Mouse (Mus musculus) cerebellum, adult 9-11 months (tissue): ENCODE measurements at regions not wholly inside any gene's neighbourhood (a gene's known extent, or its start where the extent isn't known, plus 50 kb on each side); places are given as distances from the start of the nearest gene placed in this dataset.
A peak's percentile ranks its signal among the peaks of the same experiment; 100 is the strongest.

ENCODE experiments used
- DNase-seq: peaks from one replicate; pipeline ENCODE4 v3.0.0; 2022

DNA sequence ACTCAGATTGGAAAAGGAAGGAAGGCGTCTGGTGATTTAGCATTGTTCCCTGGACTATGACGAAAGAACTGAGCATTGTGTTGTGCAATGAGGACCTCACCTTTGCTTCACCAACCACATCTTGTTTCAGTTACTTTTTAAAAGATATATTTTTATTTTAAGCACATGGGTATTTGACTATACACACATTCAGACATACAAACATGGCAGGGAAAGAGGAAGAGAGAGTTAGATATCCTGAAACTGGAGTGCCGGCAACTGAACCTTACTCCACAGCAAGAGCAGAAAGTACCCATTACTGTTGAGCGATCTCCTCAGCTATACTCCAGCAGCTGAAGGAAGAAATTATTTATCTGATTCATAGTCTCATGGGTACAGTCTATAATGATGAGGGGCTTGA lies 287.7 kb downstream of the Rps29 start:
- DNase-seq, result no peak

GRCm38 (mm10) chr12:68862991-68863356 lies 296.0 kb downstream of the Rps29 start:
- DNase-seq, result no peak

DNA sequence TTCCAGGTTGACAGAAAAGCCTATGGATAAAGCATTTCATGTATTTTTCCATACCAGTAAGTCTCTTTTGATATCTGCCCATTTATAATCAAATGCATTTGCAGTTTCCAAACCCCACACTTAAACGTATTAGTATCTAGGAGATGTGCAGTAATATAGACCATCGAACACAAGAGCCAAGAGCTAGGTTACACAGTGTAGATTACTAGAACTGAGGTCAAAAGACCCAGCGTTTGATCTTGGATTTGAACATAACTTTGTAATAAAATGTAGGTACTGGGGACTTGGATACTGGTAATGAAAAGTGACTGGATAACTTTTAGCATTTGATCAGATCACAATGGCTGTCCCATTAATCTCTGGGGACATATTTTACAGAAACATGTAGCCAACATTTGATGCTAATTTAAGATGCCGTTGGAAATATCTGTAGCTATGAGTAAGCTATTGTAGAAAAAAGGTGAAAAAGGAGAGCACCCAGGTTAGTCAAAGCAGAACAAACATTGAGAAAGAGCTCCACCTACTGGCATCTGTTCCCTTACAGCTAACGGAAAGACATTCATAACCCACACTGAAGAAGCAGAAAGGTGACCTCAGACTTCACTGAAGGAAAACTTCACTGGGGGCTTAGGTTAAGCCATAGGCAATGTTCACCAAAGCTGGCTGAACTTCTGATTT lies 296.5 kb downstream of the Rps29 start:
- peak; percentile 8 for DNase-seq

GRCm38 (mm10) chr12:68860332-68860731 lies 298.7 kb downstream of the Rps29 start:
- DNase-seq, result no peak

DNA sequence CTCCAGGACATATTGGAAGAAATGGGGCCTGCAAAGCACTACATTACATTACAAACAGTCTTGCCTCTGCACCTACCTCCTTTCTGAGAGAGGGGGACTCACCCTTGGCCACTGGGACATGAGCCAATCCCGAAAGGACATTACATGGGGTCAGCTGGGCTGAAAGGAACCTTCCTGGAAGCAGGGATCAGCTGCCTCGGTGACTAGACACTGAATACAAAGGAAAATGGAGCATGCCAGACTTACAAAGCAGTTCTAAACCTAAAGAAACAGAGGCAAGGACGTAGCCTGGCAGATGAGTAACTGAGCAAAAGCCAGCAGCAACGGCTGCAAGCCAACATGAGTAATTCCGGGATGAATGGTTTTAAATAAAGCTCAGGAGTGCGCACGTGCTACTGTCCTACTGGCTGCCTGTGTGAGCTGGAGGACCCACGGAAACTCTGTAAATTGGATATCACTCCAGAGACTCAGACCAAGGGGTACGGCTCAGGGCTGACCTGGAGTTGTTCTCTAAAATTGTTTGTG lies 309.3 kb downstream of the Rps29 start:
- DNase-seq, result no peak

- no peak for DNase-seq
Observed at GRCm38 (mm10) chr12:68840815-68841214, 318.2 kb downstream of the Rps29 start.

DNA sequence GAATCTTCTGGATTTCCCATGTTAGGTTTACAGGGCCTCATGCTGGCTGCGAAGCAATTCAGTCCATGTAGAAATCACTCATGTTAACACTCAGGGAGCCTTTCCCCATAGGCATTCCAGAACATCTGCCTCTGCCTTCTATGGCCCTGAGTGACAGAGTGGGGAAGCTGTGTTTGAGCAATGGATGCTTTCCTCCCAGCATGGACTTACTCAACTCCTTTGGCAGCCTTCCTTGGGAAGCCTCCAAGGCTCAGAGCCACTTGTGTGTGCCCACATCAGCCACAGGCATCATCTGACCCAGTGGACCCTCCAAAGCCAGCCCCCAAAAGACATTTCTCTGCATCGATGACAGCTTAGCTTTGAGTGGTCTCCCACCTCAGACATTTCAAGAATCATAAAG lies 318.8 kb downstream of the Rps29 start:
- no peak for DNase-seq

- no peak for DNase-seq
Observed at GRCm38 (mm10) chr12:68836023-68836422, 323.0 kb downstream of the Rps29 start.

DNA sequence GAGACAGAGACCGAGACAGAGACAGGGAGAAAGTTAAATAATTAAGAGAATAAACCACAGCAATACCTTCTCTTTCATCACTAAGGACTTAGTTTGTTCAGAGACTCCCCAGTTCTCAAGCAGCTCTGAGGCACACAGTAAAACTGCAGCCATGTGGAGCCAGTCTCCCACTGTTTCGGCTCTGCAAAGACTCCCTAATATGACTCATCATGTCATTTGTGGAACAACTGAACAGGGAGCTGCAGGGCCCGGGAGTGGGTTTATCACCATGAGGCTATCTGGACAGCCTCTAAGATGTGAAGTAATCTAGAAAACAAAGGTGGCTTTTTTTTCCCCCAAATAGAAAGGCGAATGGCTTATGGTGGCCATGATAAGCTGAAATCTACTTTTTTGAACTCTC lies 325.1 kb downstream of the Rps29 start:
- no peak for DNase-seq

DNA sequence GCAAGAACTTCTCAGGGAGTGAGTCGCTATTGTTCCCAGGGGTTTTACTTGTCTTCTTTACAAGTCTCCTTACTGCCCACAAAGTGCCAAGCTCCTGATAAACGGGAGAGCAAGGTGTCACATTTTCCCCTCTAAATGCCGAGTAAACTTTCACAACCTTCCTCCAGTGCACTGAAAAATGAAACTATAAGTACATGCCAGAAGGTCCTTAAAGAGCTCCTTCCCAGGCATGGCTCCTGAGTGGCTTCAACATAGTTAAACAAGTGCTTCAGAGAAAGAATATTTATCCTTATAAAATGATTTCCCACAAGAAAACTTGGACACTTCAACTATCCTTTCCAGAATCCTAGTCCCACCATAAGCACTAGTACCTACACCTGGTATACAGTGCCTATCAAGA lies 329.6 kb downstream of the Rps29 start:
- no peak for DNase-seq

GRCm38 (mm10) chr12:68827549-68828249 lies 331.3 kb downstream of the Rps29 start:
- DNase-seq, result no peak

DNA sequence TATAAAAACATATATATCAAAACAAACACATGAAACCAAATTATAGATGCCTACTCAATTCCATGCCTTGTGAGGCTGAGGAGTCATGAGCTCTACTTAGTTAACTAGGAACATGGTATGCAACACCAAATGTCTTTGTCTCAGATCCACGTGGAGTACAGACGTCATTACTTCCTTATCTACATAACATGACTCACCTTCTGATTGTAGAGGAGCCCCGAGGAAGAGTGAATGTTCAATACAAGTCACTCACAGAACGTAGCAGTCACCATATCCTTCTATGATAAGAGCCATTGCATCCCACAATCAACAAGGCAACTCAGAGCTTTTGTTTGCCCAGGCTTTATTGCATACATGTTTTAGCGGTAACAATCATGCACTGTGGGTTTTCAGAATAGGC lies 364.6 kb downstream of the Rps29 start:
- DNase-seq, result no peak

GRCm38 (mm10) chr12:68783636-68784035 lies 375.4 kb downstream of the Rps29 start:
- DNase-seq, result no peak

GRCm38 (mm10) chr12:68775503-68775902 lies 383.5 kb downstream of the Rps29 start:
- no peak for DNase-seq

- peak; percentile 28 for DNase-seq
Observed at GRCm38 (mm10) chr12:68774800-68775199, 384.2 kb downstream of the Rps29 start.

DNA sequence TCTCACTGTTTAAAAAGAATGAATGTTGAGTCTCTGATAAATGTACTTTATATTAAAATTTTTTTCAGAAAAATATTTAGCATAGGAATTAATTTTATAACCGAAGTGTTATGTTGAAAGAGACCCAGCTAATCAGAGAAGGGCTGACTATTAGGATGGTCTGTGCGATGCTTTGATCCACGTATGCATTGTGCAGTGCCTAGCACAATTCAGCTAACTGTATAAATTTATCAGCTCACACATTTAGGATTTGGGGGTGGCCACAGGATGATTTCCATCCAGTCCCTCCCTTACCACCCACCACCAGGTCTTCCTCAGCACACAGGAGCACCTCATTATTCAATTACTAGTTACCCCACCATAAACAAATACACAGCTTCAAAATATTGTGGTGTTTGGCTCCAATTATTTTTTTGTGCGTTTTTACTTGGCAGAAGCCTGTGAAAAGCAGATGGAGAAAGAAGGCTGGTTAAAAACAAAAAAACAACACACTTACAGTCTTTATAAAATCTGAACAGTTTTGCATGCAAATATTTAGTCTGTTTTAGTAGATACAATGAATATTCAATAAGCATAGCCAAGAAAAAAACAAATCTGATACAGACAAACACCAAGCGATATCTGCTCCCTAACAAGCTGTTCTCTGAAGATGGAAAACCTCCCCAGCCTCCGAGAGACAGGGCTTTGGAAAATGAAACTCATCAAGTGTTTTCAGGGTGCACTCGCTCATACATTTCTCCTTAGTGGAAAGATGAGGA lies 400.5 kb downstream of the Rps29 start:
- DNase-seq, result no peak

GRCm38 (mm10) chr12:68728882-68729281 lies 430.1 kb downstream of the Rps29 start:
- DNase-seq, result no peak

GRCm38 (mm10) chr12:68718946-68719345 lies 440.0 kb downstream of the Rps29 start:
- DNase-seq, result no peak

DNA sequence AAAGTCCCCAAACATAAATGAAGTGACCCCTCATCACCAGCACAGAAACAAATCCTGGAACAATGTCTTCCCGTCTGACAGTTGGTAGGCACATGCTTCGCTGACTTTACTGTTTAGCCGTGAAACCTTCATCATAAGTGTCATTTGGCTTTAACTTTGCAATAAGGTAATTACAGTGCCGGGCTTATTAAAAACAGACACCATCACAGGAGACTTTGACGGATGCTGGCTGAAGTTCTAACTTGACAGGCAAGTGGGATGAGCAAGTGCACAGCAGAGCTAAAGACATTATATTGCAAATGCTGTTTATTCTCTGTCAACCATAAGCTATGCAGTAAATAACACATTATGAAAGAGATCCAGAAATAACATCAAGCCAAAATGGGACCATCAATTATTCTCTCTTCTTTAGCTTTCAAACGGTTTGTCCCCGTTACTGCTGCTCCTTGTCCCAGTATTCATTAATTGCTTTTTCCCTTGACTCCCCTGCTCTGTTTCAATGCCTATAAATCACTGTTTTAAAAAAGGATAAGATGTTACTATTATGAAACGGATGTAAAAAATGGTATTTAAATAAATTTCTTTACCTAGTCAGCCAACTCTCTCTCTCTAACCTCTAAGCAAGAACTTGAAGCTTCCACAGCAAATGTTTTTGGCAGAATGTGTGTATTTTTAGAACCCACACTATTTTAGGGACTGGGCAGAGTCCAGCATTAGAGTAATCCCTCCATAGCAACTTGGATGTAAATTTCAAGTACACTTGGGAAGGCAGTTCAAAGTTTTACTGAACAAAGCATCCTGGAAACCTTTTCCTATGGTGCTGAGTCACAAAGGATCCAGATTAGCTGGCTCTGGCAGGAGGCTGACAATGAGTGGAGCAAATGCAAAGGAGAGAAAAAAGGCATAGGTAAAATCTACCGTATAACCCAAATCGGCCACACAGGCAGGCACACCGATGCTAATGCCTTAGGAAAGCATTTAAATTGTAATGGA lies 464.4 kb downstream of the Rps29 start:
- no peak for DNase-seq

GRCm38 (mm10) chr12:68688262-68688661 lies 470.7 kb downstream of the Rps29 start:
- no peak for DNase-seq

DNA sequence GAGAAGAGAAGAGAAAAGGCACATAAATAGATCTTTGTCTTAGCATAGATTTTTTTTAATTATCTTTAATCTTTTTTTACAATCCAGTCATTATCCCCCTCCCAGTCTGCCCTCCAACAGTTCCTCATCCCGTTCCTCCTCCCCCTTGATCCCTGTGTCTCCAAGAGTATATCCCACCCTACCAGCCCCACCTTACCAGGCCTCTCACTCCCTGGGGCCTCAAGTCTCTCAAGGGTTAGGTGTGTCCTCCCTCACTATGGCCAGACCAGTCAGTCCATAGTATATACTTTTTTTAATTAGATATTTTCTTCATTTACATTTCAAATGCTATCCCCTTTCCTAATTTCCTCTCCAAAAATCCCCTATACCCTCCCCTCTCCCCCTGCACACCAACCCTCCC lies 475.1 kb downstream of the Rps29 start:
- no peak for DNase-seq

DNA sequence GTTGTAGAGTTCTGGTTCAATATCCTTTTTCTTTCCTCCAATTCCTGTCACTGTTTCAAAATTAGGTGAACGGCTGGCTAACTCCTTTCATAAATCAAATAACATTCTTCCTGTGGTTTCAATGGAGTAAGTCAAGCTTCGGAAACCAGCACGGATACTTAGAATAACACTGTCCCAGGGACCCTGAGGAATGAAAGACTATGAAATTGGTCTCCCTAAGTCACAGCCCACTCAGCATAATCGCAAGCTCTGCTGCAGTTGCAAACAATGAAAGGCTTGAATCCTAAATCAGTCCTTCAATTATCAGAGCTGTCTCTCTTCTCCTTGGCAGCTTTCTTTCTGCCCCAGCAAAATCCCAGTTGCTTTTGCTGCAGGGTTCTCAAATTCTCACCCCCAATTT lies 475.8 kb downstream of the Rps29 start:
- DNase-seq, result peak; percentile 2

DNA sequence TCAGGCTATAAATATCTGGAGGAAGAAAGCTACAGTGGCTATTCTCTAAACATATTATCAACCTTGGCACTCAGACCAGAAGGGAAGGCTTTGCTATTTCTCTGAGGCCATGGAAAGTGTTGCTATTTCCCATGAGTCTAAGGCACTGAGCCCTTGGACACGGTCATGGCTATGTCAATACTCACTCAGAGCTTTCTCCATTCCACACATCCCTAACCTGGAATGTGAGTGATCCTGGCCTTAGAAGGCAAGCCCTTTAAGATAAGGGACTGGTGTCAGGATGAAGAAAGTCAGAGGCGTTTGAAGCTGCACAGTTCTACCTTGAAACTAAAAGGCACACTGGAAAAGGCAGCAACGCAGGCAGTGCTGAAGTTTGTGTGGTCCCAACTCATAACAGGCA lies 478.3 kb downstream of the Rps29 start:
- no peak for DNase-seq
